Mouse (Mus musculus): ENCODE data around the gene Sumo3. TPM values are rescaled to one million over a fixed set of nuclear protein-coding genes. Genes with fewer than 3 reads are reported as not detected.

Gene Sumo3
- total RNA-seq, 2 experiments from 2014 or later = 129 to 156 TPM

DNA sequence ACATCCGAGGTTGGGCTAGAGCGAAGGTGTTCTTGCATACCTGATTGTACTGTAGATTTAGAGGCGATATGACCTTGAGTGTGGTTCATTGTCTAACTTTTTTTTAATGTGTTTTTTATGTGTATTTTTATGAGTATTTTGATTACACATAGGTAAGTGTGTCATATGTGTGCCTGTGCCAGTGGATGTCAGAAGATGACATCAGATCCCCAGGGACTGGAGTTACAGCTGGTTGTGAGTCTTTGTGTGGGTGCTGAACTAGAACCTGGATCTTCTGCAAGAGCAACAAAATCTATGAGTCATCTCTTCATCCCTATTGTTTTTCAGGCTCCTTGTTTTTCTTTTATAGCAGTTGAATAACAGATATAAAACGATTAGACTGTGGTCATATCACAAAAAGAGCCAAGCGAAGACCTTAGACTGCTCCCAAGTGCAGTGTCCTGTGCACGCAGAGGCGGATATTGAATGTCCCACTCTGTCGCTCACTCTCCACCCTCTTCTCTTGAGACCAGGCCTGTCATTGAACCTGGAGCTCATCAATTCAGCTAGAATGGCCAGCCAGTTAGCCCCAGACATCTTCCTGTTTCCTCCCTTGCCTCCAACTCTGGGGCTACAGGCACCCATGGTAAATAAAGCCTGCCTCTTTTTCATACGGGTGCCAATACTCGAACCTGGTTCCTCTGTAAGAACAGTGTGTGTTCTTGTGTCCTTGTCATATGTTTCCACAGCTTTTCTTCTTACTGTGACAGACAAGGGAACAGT, 17.9 kb downstream of the Sumo3 start:
- no peak for DNase-seq (ENCODE audit: low spot score in 2 of 2)

DNA sequence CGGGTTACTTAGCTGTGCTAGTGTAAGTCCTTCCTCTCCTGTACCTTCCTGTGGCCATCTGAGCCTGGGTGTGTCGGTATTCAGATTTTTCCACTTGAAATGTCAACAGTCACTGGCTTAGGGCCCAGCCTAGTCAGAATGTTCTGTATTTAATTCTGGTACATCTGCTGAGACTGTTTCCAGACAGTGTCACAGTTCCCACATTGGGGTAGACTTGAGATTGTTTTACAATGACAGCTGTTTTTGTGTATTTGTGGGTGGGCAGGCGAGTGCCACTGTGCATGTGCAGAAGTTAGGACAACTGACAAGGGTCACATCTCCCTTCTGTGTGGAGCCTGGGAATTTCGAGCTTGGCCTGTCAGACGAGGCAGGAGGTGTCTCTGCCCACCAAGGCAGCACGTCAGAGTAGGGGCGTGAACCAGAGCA, 18.7 kb downstream of the Sumo3 start:
- DNase-seq (ENCODE audit: low spot score in 2 of 2) = no peak

DNA sequence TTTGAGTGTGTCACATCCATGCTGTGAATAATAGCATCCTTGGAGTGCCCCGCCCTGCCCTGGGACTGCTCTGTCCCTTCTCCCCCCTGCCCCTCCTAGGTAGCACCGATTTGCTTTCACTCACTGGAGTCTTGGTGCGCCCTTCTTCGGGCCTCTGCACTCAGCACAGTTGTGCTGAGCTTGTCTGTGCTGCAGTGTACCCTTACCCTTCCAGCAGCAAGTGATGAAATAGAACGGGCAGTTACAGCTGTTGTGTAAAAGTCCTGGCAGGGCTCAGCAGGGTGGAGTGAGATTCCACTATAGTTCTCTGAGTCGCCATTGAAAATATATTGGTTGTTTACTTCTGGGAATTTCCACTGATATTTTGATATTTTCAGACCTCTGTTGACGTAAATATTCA, 20.1 kb downstream of the Sumo3 start:
- DNase-seq (ENCODE audit: low spot score in 2 of 2) = no peak

DNA sequence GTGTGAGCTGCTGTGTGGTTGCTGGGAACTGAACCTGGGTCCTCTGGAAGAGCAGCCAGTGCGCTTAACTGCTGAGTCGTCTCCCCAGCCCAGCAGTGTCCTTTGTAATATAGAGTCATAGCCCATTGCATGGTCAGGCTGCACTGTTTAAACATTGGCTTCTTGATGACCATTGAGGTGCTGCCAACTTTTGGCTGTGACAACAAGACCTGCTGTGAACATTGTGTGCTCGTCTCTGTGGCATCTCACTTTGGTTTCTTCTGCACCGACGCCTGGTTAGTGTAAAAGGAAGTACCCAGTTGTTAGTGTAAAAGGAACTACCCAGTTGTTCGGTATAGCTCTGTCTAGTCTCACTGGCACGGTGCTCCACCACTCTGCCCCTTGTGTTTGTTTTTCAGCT, 20.7 kb downstream of the Sumo3 start:
- DNase-seq (ENCODE audit: low spot score in 2 of 2) = no peak

DNA sequence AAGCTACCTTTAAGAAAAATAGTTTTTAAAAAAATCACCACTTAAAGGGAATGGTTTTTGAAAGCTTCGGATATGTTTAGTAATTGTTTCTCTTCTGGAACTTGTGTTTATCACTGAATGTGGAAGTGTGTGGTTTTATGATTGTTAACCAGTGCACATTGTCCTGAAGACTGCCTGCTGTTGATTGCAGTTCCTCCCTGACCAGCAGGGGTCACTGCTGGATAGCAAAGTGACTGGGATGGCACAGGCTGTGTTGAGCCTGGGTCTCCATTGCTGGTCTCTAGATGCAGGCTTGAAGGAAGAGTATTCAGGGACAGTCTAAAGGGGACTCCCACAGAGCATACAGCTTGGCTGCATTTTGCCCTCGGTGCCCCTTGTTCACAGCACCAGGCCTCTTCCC, 21.6 kb downstream of the Sumo3 start:
- peak; percentile 89 to 92 for DNase-seq (ENCODE audit: low spot score in 2 of 2)

DNA sequence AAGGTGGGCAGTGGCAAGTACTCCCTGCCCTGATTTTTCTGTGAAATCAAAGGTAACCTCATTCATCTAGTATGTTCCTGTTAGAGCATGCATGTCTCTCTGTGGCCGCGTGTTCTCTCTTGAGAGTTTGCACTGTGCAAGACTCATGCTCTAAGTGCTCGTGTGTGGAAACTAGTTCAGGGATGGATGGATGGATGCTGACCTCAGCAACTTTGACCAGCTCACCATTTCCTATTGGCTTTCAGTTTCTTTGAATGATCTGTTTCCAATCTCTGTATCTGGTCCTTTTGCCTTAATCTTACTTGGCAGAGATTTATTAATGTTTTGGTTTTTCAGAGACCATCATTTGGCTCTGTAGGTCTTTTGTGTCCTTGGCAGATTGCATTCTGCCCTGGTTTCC, 23.3 kb downstream of the Sumo3 start:
- no peak for DNase-seq (ENCODE audit: low spot score in 2 of 2)

DNA sequence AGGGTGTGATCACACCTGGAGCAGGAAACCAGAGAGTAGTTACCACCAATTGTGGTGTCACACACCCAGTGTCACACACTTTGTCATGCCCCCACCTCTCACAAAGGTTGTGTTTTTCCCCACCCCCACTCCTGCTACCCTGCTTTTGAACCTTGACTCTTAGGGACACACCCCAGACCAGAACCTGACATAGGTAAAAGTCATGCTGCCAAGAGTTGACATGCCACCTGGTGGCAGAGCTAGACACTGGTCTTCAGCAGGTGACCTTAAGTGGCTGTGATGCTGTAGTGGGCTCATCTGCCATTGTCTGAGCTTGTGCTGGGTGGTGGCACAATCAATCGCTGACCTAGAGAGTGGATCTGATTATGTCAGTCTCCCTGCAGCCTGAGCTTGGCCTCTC, 24.1 kb downstream of the Sumo3 start:
- no peak for DNase-seq (ENCODE audit: low spot score in 2 of 2)

GRCm38 (mm10) chr10:77634016-77634415, 28.1 kb downstream of the Sumo3 start:
- DNase-seq (ENCODE audit: low spot score in 2 of 2) = no peak

GRCm38 (mm10) chr10:77634452-77635231, 28.7 kb downstream of the Sumo3 start:
- DNase-seq (ENCODE audit: low spot score in 2 of 2) = no peak

GRCm38 (mm10) chr10:77636234-77636922, 30.5 kb downstream of the Sumo3 start:
- no peak for DNase-seq (ENCODE audit: low spot score in 2 of 2)

- DNase-seq (ENCODE audit: low spot score in 2 of 2) = no peak
Measured at GRCm38 (mm10) chr10:77638956-77639355, 33.1 kb downstream of the Sumo3 start.

- DNase-seq (ENCODE audit: low spot score in 2 of 2) = no peak
Measured at GRCm38 (mm10) chr10:77643160-77643559, 37.3 kb downstream of the Sumo3 start.

DNA sequence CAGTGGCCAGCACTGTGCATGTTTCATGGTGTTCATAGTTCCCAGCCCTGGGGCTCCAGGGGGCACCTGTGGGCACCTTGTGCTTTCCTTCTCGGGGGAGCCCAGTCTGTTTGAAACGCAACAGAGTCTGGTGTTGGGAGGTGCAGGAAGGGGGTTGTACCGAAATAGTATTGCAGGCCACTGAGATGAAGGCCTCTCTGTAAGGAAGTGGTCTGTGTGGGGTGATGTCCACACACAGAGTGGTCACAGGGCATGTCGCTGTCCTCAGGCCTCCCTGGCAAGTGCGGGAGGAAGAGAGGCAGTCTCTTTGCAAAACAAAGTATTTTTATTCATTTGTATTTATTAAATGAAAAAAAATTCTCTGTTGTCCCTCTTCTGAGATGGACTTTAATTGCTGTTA, 39.7 kb downstream of the Sumo3 start:
- DNase-seq (ENCODE audit: low spot score in 2 of 2) = no peak

DNA sequence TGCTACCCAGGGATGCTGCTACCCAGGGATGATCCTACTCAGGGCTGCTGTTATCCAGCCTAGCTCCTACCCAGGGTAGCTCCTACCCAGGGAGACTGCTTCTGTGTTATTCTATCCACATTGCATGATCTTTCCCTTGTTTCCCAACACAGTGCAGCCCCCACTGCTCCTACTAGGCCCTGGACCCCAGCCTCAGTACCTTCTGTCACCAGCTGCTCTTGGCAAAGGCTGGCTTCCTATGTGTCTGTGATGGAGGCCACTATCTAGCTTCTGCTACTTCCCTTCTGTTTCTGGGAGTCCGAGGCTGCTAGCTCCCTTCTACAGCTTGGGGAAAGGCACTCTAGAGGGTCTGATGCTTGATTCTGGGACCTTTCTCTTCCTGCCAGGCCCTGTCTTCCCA, 41.6 kb downstream of the Sumo3 start:
- DNase-seq (ENCODE audit: low spot score in 2 of 2) = no peak

DNA sequence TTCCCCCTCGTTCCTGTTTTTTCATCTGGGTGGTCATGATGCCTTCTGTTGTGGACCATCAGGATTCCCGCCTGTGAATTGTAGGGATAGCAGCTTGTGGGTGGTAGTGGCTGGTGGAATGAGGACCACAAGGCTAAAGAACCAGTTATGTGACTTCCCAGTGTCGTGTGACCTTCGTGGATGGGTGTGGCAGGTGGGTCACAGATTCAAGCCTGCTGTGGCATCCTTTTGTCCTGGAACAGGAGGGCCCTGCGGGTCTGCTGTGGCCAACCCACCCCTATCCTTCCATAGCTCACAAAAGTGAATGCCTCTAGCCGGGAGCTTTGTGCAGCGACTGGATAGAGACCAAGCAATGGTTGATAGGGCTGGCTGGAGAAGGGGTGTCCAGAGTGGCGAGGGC, 42.0 kb downstream of the Sumo3 start:
- no peak for DNase-seq (ENCODE audit: low spot score in 2 of 2)

GRCm38 (mm10) chr10:77652046-77652445, 46.1 kb downstream of the Sumo3 start:
- no peak for DNase-seq (ENCODE audit: low spot score in 2 of 2)

- DNase-seq (ENCODE audit: low spot score in 2 of 2) = no peak
Measured at GRCm38 (mm10) chr10:77658286-77658994, 52.5 kb downstream of the Sumo3 start.

DNA sequence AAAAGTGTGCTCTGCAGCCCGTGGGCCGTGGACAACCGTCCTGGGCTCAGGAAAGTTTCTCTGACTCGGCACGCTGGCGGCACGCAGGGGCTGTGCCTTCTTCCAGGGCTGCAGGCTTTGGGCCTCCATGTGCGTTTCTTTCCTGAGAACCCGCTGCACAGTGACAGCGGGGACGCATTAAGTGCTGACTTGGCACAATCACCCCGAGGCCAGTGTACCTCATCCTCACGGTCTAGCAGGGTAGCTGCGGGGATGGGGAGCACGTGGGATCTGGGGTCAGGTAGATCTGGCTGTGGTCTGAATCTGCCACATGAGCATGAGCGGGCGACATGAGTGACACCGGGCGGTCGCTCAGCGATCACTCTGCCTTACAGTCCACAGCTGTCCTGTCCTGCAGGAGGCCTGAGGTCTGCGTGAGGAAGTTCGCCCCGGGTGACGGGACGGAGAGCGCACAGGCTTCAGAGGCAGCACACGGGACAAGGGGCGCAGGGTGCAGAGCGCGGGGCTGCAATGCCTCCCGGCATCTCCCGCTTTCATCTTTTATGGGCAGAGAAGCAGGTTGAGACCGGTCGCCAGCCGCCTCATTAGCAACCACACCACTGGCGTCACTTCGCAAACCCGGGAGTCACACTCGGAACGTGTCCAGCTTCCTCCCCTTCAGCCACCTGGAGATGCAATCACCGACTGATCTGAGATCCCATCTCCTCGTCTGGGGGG, 58.2 kb downstream of the Sumo3 start:
- no peak for DNase-seq (ENCODE audit: low spot score in 2 of 2)

DNA sequence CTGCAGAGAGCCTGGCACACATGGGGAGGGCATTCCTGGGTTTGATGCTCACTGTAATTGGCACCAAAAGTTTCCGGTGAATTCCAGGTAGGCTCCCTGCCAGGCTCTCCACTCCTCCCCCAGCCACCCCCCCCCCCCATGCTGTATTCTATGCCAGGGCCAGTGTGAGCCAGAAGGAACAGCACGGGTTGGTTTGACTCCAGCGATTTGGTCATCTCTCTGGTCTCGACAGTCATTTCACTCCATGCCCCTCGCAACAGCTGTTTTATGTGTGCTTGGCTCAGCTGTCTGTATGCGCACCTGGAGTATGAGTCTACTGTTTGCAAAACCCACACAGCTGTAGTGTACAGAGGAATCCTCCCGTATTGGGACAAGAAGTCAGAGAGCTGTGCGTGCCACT, 60.4 kb downstream of the Sumo3 start:
- DNase-seq (ENCODE audit: low spot score in 2 of 2) = no peak

DNA sequence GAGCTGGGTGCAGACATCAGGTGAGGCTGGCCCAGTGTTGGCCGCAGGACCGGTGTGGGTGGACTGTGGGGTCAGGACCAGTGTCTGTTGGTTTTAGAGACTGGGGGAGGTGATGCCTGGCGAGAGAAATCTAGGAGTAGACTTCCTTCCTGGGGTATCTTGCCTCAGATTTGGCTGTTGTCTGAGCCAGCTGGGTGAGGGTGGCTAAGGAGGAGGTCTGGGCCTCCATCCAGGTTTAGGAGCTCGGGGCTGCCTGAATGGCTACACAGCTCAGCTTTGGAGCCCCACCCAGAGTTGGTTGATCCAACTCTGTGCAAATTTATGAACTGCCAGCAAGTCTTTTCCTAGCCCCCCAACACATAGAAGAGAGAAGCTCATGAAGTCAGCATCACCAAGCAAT, 61.5 kb downstream of the Sumo3 start:
- DNase-seq (ENCODE audit: low spot score in 2 of 2) = no peak

Measured in layer of hippocampus, postnatal 10 days (tissue).